Mouse (Mus musculus) small intestine, adult 2 months (tissue): ENCODE data around the gene Il5. TPM values are rescaled to one million over a fixed set of nuclear protein-coding genes. Genes with fewer than 3 reads are reported as not detected.
A peak's percentile ranks its signal among the peaks of the same experiment; 100 is the strongest.

Source experiments
- H3K27ac ChIP-seq: fragments of 200-500 bp; 2 replicates; pipeline ENCODE4 v1.5.1; 2012; ENCODE audit warnings: low read depth, low read length, control low read depth, inconsistent platforms; ENCODE audit not compliant: insufficient read depth
- H3K27me3 ChIP-seq: fragments of 200-500 bp; 2 replicates; pipeline ENCODE4 v1.6.1; 2012; ENCODE audit warnings: mild to moderate bottlenecking, moderate library complexity, low read length, inconsistent platforms; ENCODE audit not compliant: control insufficient read depth, insufficient read depth
- H3K36me3 ChIP-seq: fragments of 200-500 bp; 2 replicates; pipeline ENCODE4 v1.6.1; 2012; ENCODE audit warnings: mild to moderate bottlenecking, low read length, control low read depth, inconsistent platforms; ENCODE audit not compliant: control insufficient read depth, insufficient read depth
- H3K4me1 ChIP-seq: fragments of 200-500 bp; 2 replicates; pipeline ENCODE4 v1.6.1; 2012; ENCODE audit warnings: low read length, inconsistent platforms, mixed read lengths; ENCODE audit not compliant: control insufficient read depth, insufficient read depth, insufficient read length
- H3K4me3 ChIP-seq: fragments of 200-500 bp; 2 replicates; pipeline ENCODE4 v1.5.1; 2012; ENCODE audit warnings: low read depth, mild to moderate bottlenecking, control low read depth, inconsistent platforms, low read length, moderate library complexity
- CTCF ChIP-seq: fragments of 200-500 bp; IDR thresholded peaks from 2 replicates; pipeline ENCODE4 v1.5.1; 2012; ENCODE audit warnings: low read depth, mild to moderate bottlenecking, control low read depth, inconsistent platforms, low read length, moderate library complexity, mixed read lengths; ENCODE audit not compliant: insufficient replicate concordance, insufficient read length; ENCODE audit errors: extremely low read depth
- POLR2A ChIP-seq: fragments of 200-500 bp; IDR thresholded peaks from 2 replicates; pipeline ENCODE4 v1.6.1; 2012; ENCODE audit warnings: low read depth, mild to moderate bottlenecking, control low read depth, inconsistent platforms, low read length, moderate library complexity
- WGBS: fragments of 180-500 bp; shearing (Covaris S2); methylation state at CpG from one replicate; pipeline ENCODE4 v1.1.7; 2018; 5-methylcytosine and 5-hydroxymethylcytosine counted together
- polyA plus RNA-seq: library from polyadenylated mRNA; depleted of rRNA; stranded (reverse); fragments of >200 nt; gene quantifications from 2 replicates; pipeline ENCODE4 v1.2.3, GENCODE M21; 2012

Il5 gene
- polyA plus RNA-seq, 1 experiment = not detected

- Histone ChIP-seq H3K4me1 (no peaks in the 10 kb centered on the region), H3K27me3 (no peaks in the 10 kb centered on the region), H3K4me3 (no peak overlapping the region), H3K27ac (no peak overlapping the region), H3K36me3 (peaks cover 40% of the 10 kb centered on the region)
- no peak for TF ChIP-seq POLR2A
- TF ChIP-seq CTCF = no peak
- WGBS = 82% methylated on average over 2 of the region's 2 CpGs
Observed at GRCm38 (mm10) chr11:53698521-53698920, 22.1 kb upstream of the Il5 start.

GRCm38 (mm10) chr11:53699351-53699750, 21.2 kb upstream of the Il5 start:
- Histone ChIP-seq H3K36me3 (peaks cover 39% of the 10 kb centered on the region), H3K4me1 (no peaks in the 10 kb centered on the region), H3K4me3 (no peak overlapping the region), H3K27ac (no peak overlapping the region), H3K27me3 (no peaks in the 10 kb centered on the region)
- 91% methylated on average over 4 of the region's 4 CpGs for WGBS
- no peak for TF ChIP-seq CTCF
- TF ChIP-seq POLR2A = no peak

DNA sequence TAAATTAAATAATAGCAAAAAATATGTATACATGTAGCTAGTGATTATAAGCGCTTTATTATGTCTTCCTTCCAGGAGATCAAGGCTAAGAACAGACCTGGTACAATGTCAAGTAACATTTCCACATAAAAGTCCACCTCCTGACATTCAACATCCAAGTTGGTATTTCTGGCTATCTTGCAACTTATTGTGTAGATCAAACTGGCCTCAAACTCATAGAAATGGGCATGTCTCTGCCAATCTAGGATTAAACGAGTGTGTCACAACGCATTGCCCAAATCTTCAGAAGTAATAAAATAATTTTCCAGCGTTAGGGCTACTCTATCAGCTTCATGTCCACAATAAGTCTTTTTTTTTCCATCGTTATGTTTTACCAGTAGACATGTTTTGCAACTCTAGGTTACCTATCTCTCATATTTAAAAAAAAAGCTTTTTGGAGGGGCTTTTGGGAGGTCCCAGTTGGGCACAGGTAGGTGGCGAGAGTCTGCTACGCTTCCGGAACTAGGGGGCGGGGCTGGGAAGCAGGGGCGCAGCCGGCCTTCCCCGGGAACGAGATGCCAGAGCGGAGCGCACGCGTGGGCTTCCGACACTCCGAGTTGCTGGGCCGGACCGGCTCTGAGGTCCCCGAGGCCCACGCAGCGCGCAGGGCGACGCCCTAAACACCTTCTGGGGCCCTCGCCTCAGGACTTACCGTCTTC, 14.2 kb upstream of the Il5 start:
- no peak for TF ChIP-seq POLR2A
- TF ChIP-seq CTCF = no peak
- peak overlapping the region; percentile 84 for H3K4me3 ChIP-seq
- H3K27me3 ChIP-seq = no peaks in the 10 kb centered on the region
- WGBS = 4% methylated on average over 29 of the region's 29 CpGs
- no peaks in the 10 kb centered on the region; the same call in 1 of the 2 replicates for H3K4me1 ChIP-seq
- peaks cover 12% of the 10 kb centered on the region for H3K36me3 ChIP-seq
- H3K27ac ChIP-seq = peak overlapping the region; percentile 41; the same call in 1 of the 2 replicates

GRCm38 (mm10) chr11:53706934-53707717, 13.5 kb upstream of the Il5 start, which contains the start of gene Rad50:
Rad50 (minus strand) TSS chr11:53707319.
- 3% methylated on average over 55 of the region's 55 CpGs for WGBS
- Histone ChIP-seq H3K4me3 (peak within 1 kb of the TSS; percentile 84), H3K4me1 (no peaks in the 10 kb centered on the region; the same call in 1 of the 2 replicates), H3K27ac (peak within 1 kb of the TSS; percentile 41), H3K36me3 (peaks cover 7% of the 10 kb centered on the region), H3K27me3 (no peaks in the 10 kb centered on the region)
- TF ChIP-seq CTCF (no peak), POLR2A (peak; percentile 77)

DNA sequence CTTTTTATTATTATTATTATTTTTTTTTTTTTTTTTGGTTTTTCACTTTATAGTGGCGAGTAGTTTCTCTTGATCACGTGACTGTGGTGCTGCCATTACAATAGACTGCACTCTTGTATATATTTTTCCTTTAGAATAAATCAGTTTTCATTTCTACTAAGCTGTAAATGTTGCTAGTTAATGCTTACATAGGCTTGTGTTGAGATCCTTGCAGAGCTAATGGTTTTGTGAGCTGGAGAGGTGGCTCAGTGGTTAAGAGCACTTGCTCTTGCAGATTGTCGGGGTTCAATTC, 12.9 kb upstream of the Il5 start:
- H3K36me3 ChIP-seq = peaks cover 6% of the 10 kb centered on the region; the same call in 1 of the 2 replicates
- no peaks in the 10 kb centered on the region for H3K27me3 ChIP-seq
- no peak overlapping the region for H3K27ac ChIP-seq
- no peak overlapping the region for H3K4me3 ChIP-seq
- no peak for TF ChIP-seq CTCF
- TF ChIP-seq POLR2A = no peak
- WGBS = 66% methylated on average over 3 of the region's 3 CpGs
- H3K4me1 ChIP-seq = no peaks in the 10 kb centered on the region; the same call in 1 of the 2 replicates

GRCm38 (mm10) chr11:53719701-53720100, 893 bp upstream of the Il5 start:
- no peaks in the 10 kb centered on the region for H3K36me3 ChIP-seq
- H3K27me3 ChIP-seq = no peaks in the 10 kb centered on the region
- no peak for TF ChIP-seq POLR2A
- no peak overlapping the region for H3K27ac ChIP-seq
- WGBS = 78% methylated on average over 1 of the region's 1 CpGs
- no peak overlapping the region for H3K4me3 ChIP-seq
- no peaks in the 10 kb centered on the region for H3K4me1 ChIP-seq

DNA sequence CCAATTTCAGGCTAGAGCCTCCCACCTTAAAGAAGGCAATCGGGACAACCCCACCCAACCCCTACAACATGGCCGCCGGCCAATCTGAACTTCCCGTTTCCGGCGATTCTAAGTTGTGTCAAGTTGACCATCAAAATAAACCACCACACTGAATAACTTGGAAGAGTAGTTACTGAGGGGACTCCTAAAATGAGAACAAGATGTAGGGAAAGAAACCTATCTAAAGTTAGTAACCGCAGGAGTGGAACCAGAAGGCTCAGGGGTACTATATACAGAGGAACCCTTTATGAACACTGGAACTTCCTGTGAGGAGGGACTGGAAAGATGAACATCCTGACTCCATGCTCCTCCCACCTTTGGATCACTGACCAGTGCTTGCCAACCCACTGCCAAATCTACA, 10.9 kb downstream of the Il5 start:
- Histone ChIP-seq H3K4me3 (no peak overlapping the region), H3K4me1 (peaks cover 3% of the 10 kb centered on the region; the same call in 1 of the 2 replicates), H3K36me3 (no peaks in the 10 kb centered on the region), H3K27me3 (no peaks in the 10 kb centered on the region; the same call in 1 of the 2 replicates), H3K27ac (no peak overlapping the region)
- WGBS = 94% methylated on average over 7 of the region's 7 CpGs
- no peak for TF ChIP-seq POLR2A
